Mouse (Mus musculus): ENCODE results near the gene Paqr7.

Gene Paqr7

GRCm38 (mm10) chr4:134535787-134536151 lies 39.3 kb downstream of the Paqr7 start:
- peak; percentile 59 for DNase-seq (ENCODE audit: inconsistent ontology term)

GRCm38 (mm10) chr4:134538997-134539580 lies 42.6 kb downstream of the Paqr7 start:
- no peak for DNase-seq (ENCODE audit: inconsistent ontology term)

GRCm38 (mm10) chr4:134542726-134543125 lies 46.2 kb downstream of the Paqr7 start:
- no peak for DNase-seq (ENCODE audit: inconsistent ontology term)

GRCm38 (mm10) chr4:134543261-134543660 lies 46.8 kb downstream of the Paqr7 start:
- DNase-seq (ENCODE audit: inconsistent ontology term): peak; percentile 95

- DNase-seq (ENCODE audit: inconsistent ontology term): peak; percentile 33
These were observed 50.6 kb downstream of the Paqr7 start for GRCm38 (mm10) chr4:134546814-134547705.

GRCm38 (mm10) chr4:134548169-134548938 lies 51.9 kb downstream of the Paqr7 start:
- peak; percentile 48 for DNase-seq (ENCODE audit: inconsistent ontology term)

GRCm38 (mm10) chr4:134549899-134550298 lies 53.4 kb downstream of the Paqr7 start:
- DNase-seq (ENCODE audit: inconsistent ontology term): no peak

- DNase-seq (ENCODE audit: inconsistent ontology term): peak; percentile 81
These were observed 55.2 kb downstream of the Paqr7 start, which contains the start of gene Selenon for GRCm38 (mm10) chr4:134551494-134552316. TSS of gene Selenon (minus strand) at chr4:134552166.

- DNase-seq (ENCODE audit: inconsistent ontology term): peak; percentile 14
These were observed 57.1 kb downstream of the Paqr7 start for GRCm38 (mm10) chr4:134553631-134554030.

- no peak for DNase-seq (ENCODE audit: inconsistent ontology term)
These were observed 59.6 kb downstream of the Paqr7 start for GRCm38 (mm10) chr4:134555956-134556580.

GRCm38 (mm10) chr4:134557626-134558249 lies 61.2 kb downstream of the Paqr7 start:
- DNase-seq (ENCODE audit: inconsistent ontology term): no peak

GRCm38 (mm10) chr4:134558570-134559113 lies 62.1 kb downstream of the Paqr7 start:
- DNase-seq (ENCODE audit: inconsistent ontology term): no peak

GRCm38 (mm10) chr4:134559154-134559553 lies 62.7 kb downstream of the Paqr7 start:
- DNase-seq (ENCODE audit: inconsistent ontology term): no peak

All from Muller cell, postnatal 12 days (primary cell).